Mouse (Mus musculus): ENCODE results near the gene Cerk.
"Not testable (repeated sequence)": the region's sequence is repeated elsewhere in the genome, so short reads cannot be mapped to it uniquely, and the experiment has no call there.

Gene Cerk

DNA sequence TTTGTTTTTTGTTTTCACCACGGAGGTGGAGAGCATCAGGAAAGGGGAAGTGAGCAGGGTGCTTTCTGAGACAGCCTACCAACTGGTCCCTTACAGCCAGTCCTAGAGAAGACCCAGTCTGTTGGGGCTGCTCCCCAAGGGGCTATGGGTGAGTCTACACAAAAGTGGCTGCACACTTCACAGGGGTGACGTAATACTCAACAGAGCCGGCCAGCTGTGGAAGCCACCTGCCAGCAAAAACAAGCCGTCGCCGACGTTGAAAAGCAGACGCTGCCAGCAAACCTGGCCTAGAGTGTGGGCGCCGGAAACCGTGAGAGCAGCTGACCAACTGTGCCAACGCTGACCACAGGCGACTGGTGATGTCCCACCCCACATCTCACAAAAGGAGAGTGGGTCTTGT, 3.3 kb downstream of the Cerk start:
- DNase-seq (ENCODE audit: low read depth, low spot score) = no peak

DNA sequence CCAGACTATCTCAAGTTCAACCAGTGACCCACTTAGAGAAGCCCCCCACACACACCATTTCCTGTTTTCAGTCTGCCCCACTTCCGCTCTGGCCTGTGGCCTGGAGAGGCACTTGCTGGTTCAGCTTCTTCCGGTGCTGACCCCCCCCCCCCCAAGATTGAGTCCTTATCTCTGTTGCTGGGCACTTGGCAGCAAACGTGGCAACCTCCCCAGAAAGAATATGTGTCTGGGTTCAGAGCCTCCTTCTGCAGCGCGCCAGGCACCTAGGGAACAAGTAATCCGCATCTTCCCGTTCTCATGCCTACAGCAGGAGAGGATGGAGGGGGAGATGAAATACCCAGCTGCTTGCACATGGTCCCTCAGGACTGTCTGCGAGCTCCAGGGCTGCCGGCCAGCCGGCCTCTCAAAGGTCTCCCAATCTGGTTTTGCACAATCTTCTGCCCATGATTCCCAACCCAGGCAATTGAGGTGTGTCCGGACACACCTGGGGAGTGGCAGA, 4.0 kb downstream of the Cerk start:
- DNase-seq (ENCODE audit: low read depth, low spot score) = no peak

DNA sequence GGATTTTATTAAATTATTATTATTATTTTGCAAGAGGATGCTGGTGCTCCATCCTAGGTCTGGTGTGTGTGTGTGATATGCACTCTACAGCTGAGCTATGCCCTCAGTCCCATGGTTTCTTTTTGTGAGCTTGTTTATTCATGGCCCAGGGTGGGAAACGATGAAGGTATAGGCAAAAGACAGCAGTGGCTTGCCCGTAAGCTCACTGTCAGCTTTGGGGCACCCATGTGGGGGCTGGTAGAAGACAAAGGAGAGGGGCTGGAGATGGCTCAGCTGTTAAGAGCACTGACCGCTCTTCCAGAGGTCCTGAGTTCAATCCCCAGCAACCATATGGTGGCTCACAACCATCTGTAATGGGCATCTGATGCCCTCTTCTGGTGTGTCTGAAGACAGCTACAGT, 4.6 kb downstream of the Cerk start:
- DNase-seq (ENCODE audit: low read depth, low spot score) = not testable (repeated sequence)

DNA sequence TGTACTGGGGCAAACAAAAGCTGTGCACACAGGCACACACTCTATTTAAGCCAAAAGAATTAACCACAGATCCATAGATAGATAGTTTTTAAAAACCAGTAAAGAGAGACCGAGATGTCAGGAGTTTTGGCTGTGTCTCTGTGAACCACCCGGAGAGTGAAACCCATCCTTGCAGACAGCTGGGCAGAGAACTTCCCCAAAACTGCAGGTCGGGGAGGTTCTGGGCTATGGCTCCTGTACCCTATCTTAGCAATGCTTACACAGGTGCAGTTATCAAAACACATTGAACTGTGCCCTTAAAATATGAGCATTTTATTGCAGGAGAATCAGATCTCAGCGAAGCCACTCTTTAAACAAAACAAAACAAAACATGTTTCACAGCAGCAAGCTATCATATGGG, 5.5 kb downstream of the Cerk start:
- DNase-seq (ENCODE audit: low read depth, low spot score) = no peak

DNA sequence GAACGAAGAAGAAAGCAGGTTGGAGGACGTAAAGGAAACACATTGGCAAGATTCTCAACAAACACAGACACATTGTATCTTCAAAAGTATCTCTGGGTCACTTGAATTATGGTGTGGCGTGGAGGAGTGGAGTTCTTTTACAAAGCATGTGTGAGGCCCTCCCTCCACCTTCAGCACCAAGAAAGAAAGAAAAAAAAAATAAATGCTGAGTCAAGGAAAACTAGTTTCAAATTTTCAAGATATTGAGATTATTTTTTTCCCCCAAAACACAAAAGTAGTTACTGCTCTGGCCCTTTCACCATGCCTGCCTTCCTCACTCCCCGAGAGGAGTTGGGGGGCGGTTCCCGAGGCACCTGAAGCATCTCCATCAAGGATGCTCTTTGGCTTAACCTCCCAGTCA, 7.3 kb downstream of the Cerk start:
- no peak for DNase-seq (ENCODE audit: low read depth, low spot score)

DNA sequence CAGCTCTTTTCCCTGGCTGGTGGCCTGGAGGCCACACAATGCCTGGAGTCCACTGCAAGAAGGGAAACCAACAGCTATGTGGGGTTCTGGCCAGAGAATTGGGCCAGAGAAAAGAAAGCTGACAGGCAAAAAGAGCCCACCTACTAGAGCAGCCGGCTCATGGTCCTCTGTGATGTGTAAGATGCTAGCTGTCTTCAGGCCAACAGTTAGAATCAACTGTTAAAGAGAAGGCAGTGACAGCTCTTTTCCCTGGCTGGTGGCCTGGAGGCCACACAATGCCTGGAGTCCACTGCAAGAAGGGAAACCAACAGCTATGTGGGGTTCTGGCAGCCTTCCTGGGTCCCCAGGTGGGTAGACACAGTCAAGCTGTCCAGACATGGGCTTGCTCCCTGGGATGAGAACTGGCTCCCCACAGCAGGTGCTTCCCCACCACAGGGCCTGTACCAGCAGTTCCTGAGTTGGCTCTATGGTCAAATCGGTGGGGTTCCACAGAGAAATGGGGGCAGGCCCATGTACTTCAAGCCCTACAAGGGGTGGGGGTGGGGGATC, 8.2 kb downstream of the Cerk start:
- not testable (repeated sequence) for DNase-seq (ENCODE audit: low read depth, low spot score)

DNA sequence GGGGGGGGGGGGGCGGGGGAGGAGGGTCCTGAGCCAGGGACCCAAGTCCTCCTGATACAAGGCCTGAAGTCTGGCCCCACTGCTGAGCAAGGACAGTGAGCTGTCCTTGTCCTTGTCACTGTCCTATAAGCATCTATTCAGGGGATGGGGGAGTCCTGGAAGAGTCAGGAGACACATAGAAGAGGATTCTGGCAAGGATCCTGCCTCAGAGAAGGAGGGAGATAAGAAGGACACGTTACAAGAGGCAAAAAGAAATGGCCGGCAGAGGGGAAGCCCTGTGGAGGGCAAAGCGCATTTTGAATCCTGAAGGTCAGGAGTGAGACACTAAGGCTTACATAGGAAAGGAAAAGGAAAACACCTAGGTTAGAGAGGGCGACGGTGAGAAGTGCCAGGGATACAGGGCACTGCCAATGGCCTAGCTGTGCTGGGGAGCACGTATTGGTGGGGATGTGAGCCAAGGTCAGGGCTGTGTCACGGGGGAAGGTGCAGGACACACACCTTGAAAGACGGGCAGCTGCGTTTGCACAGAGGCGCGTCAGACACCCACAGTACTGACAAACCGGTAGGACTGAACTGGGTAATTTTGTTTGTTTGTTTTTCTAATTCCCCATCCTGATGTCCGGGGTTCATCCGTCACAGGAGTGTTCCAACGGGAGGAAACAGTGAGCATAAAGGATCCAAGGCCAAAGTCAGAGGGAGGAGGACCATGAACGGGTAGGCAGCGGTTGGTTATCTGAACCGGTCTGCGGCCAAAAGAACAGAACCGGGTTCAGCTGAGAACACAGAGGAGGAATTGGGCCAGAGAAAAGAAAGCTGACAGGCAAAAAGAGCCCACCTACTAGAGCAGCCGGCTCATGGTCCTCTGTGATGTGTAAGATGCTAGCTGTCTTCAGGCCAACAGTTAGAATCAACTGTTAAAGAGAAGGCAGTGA, 8.9 kb downstream of the Cerk start:
- DNase-seq (ENCODE audit: low read depth, low spot score) = no peak

DNA sequence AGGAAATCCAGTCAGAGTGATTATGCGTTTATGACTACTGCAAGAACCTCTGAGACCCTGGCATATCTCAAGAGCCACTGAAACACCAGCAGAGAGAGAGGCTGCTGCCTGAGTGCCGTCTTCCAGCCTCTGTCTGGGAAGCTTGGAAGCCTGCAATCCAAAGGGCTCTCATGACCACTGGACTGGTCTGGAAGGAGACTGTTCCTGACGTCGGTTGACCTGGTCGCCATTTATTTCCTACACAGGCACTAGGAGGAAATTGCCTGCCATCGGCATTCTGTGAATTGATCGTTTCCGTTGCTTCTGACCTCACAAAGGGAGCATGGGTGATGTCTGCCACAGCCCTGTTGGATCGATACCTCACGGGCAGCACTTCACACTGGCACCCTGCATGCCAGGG, 9.8 kb downstream of the Cerk start:
- no peak for DNase-seq (ENCODE audit: low read depth, low spot score)

DNA sequence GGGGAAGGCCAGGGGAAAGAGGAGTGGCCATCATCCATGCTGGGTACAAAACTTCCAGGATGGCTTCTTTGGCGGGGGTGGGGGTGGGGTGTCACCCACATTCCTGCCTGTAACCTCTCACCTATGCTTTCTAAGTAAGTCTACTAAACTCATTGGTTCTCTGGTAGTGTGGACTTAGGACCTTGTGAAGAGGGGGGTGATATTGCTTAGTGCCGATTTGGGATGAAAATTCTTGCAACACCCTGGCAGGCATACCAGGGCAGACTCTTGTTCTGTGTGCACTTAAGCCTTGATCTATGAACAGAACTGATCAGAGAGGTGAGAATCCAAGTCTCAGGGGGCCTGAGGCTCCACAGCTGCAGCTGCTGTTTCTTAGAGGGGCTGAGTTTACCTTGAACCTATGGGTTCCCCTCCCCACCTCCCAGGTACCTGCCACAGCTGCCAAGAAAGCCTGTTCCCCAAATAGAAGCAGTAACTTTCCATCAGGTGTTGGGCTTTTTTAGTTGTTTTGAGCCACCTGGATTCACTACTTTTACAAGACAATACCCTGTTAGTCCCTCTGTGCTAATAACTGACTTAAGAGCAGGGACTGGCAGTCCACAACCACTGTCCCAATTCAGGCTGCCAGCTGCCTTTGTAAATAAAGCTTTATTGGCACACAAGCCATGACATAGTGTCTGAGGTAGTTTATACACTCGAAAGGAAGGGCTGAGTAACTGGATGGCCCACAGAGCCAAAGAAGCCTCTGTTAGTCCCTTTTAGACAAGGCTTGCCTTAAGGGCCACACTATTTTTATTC, 10.5 kb downstream of the Cerk start:
- DNase-seq (ENCODE audit: low read depth, low spot score) = no peak

DNA sequence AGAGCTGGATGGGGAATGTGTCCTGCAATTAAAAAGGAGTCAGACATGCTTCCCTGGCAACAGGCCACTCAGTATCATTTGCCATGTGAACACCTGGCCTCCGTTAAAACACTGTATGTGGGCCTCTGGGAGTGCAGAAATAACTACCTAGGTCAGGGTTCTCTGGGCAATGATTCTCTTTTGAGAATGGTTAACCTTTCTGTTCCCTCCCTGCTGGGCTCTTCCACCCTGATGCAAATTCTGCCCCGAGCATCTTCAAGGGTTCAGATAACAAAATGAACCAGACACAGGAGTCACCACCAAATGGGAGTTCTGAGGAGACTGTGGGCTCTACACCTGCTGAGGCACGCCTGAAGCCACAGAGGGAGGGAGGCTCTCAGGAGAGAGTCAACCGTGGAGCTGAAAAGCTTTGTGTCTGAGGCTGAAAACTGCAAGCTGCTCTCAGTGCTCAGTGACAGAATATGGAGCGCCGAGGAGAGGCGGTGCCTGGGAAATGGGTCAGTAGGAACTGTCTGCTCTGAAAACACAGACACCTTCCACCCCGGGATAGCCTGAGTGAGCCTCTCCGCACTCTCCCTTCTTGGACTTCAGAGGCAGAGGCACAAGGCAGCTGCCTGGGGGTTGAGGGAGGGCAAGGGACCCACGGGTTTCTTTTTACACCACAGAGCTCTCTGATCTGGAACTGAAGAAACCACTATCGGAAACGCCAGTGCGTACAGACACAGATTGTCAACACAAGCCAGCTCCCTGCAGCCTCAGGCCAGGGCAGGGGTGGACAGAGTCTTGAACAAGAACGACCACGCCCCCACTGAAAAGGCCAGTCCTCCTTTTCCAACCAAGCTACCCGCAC, 12.6 kb downstream of the Cerk start:
- DNase-seq (ENCODE audit: low read depth, low spot score) = no peak

DNA sequence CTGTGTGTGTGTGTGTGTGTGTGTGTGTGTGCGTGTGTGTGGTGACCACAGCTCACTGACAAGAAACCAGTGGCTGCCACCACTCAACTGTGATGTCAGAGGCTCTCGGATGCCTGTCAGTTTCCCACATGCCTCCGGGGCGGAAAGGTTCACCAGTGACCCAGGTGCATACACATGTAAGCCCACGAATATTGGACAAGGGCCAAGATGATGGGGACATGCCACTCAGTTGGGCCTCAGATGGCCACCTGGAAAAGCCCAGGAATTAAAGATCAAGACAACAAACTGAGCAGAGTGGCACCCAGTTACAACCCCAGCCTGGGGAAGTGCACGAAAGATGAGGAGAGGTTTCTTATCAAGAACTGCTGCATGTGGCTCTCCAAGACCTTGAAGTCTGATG, 13.4 kb downstream of the Cerk start:
- DNase-seq (ENCODE audit: low read depth, low spot score) = no peak

DNA sequence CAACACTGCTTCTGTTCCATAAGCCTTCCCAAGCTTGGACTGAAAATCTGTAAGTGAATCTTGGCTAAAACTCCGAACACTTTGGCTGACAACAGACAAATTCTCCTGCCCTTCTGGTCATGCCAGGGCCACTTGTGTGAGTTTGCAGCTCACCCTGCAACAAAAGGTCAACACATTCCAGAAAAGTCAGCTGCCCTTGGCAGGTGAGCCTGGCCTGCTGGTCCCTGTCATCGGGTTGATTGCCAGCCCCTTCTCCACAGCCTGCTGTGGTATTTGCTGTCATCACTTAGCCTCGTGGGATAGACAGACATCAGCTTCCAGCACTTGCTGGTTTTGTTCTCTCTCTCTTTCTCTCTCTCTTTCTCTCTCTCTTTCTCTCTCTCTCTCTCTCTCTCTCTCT, 13.8 kb downstream of the Cerk start:
- no peak for DNase-seq (ENCODE audit: low read depth, low spot score)

DNA sequence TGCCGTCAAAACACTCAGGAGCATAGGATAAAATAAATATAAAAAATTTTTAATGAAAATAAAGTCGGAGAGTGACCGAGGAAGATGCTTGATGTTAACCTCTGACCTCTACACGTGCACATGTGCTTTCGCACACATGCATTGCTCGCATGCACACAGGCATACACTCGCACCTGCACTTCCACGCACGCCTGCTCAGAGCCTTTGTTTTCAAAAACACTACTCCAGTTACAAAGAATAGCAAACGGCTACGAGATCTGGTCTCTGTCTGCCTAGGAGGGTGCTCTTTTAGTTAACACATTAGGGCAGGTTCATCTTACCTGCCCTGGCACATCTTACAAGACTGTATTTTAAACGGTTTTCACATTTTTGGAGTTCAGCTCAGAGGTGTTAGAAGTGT, 14.6 kb downstream of the Cerk start:
- no peak for DNase-seq (ENCODE audit: low read depth, low spot score)

DNA sequence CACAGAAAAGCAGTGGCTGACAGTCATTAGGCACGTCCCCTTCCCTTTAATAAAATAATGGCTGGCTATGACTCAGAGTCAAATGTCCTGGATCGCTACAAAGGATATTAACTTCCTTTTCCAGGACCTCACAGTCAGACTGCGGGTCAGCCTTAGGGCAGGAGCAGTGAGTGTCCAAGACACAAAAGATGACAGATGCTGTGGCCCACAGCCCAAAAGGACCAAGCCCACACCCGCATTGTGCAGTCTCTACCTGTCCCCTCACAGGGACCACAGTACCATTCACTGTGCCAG, 16.2 kb downstream of the Cerk start:
- DNase-seq (ENCODE audit: low read depth, low spot score) = no peak

DNA sequence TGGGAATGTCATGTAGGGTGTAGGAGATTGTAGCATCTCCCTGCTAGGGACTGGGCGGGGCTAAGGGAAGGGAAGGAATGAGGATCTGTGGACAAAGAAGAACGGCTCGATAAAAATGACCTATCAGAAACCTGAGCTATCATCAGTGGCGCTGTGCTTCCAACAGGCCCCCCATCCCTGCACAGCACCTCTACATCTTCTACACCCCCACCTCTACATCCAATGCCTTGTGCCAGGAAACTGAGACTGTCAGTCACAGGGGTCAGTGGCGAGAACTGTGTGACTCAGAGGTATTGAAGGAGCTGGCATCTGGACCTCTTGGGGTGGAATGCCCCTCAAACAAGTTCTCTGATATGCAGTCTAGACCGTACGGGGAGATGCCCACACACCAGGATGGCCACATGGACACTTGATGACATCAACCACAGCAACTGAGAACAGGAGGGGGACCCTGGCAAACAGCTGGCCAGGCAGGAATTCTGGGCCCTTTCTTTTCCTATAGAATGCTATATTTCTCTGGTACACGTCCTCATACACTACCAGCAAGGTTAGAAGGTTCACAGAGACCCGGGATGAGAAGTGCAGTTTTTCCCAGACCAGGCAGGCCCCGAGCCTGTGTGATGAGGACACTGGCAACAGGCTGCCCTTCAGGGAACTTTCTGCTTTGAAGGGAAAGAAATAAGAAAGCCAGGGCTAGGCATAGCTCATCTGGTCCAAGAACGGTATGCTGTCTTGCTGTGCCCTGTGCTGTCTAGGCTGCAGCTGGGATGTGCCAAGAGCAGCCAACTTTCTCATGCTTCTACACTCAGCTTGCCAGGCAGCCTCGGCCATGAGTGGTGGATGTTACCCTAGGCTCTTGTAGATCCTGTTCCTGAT, 16.8 kb downstream of the Cerk start:
- DNase-seq (ENCODE audit: low read depth, low spot score) = no peak

DNA sequence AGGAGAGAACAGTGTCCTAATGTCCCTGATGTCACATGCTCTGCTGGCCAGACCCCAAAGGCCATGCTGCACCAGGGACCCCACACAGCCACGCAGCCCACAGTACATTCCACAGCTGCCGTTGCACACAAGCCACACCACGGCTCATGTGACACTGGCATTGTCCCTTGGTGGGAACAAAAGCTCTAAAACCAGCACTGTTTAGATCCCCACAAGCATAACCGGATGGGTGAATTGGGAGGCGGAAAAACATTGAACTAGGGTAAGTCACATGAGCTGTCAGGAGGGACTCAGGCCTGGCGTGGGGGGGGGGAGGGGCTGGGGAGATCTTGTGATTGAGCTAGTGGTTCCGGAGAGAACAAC, 17.5 kb downstream of the Cerk start:
- no peak for DNase-seq (ENCODE audit: low read depth, low spot score)

DNA sequence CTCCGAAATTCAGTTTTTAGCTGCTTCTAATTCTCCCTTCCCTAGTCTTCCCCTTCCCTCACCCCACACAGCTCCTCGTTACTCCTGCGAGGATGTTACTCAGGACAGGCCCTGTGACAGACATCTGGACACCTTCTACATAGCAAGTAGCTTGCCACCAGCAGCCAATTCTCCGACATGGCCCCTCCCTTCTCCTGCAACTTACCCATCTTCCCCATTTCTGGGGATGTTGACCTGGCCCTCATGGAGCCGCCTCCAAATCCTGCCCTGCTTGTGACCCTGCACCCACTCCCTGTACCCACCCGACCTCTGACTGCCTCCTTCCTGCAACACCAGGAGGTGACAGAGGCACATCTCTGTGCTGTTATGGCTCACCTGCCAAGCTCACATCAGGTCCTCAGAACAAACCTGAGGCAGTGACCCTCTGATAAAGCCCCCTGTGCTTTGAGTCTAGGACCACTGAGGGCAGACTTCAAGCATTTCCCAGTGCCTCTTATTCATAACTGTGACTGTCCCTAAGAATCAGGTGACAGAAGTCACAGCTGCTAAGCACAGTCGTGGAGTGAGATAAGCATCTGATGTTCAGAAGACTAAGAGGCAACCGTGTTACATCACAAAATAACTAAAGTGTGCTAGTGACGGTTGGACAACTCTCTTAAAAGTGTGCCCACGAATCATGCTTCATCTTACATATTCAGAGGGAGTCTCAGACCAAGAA, 18.0 kb downstream of the Cerk start:
- DNase-seq (ENCODE audit: low read depth, low spot score) = no peak

DNA sequence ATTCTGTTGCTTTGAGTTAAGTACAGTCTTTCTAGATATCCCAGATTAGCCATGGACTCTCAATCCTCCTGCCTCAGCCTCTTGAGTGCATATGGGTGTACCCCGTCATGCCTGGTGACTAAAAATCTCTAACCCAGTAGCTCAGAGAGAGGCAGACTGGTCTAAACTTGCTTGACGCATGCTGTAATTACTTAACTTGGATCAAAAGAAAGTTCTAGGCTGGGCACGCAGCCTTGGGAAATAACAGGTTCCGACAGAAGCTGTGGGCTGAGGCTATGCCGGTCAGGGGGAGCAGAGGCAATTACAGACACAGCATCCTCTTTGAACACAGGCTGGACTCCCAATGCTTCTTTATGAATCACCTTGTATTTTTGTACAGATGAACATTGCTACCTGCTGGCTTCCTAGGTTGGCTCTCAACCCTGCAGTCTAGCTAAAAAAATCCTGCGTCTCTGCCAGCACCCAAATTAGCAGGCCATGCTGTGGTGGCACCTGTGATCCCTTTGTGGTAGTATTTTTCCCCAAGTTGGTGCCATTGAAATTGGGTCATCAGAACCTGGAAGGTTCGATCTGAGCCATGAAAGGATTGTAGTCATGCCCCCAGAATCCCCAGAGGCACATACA, 18.8 kb downstream of the Cerk start:
- DNase-seq (ENCODE audit: low read depth, low spot score) = no peak

DNA sequence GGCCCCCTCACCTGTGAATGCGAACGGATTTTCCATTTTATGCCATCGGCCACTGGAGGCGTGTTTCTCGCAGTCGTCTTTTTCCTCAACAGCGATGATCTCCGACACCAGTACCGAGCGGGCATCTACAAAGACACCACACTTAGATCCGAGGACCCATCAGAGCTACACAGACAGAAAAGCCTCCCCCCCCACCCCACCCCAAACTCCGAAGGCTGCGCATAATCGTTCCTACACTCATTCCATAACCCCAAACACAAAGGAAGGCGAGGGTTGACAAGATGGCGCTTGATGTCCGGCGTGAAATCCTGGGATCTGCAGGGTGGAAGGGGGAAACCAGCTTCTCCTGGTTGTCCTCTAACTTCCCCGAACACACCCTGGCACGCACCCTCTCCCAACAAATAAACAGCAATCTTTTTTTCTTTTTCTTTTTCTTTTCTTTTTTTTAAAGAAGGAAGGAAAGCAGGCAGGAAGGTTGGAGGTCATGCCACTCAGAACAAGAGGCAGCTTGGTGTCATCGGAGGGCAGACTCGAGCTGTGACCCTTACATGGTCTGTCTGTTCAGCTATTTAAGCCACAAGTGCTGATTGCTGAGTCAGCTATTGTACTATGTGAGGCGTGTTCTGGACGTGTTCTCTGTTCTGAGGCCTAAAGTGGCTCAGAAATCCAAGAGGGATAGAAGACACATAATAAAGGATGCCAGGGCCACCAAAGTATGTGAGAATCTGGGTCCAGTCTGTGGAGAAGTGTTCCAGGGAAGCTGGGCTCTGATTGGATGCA, 19.9 kb downstream of the Cerk start:
- peak; percentile 43 for DNase-seq (ENCODE audit: low read depth, low spot score)
